In the genomic region with DNA sequence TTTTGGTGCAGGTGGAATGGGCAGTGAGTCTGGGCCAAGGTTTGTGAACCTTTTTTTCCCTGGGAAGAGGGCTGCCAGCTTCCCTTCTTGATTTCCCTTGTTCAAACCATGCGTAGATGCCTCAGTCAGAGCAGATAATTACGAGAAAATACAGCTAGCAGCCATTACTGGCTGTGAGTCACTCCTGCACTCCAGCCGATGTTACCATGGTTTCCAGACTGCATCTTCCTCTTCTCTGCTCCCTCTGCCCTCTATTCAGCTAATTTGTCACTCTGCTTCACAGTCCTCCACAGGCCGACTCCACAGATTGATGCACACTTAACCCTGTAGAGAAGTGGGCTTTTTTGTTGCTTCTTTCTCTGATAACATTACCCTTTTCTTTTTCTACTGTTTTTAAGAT, we compare ENCODE assay signal across 14 mouse cellular contexts. TPM values are rescaled to one million over a fixed set of nuclear protein-coding genes. Genes with fewer than 3 reads are reported as not detected.
DNase-seq lines count a peak whose midpoint lies in the region; ATAC-seq and TF ChIP-seq lines count a peak whose summit lies in the region.
"Had no signal": no experiment of that assay in that cellular context is flagged by ENCODE, and none has a peak within 500 bp of the region (broad histone marks: within the 10 kb centered on the region; RNA-seq: fewer than 3 reads in every experiment).

No protein-coding gene starts in this region.

- H3K9me3 ChIP-seq in hindbrain, embryonic 12.5 days (replicated peaks): no peaks in the 10 kb centered on the region
- H3K9me3 ChIP-seq: G1E had no signal

- no peaks in the 10 kb centered on the region; the same call in 1 of the 2 replicates for H3K4me1 ChIP-seq in hindbrain, embryonic 12.5 days
- peaks cover 3% of the 10 kb centered on the region; the same call in 1 of the 2 replicates for H3K4me1 ChIP-seq in thymus, adult 2 months (replicated peaks; ENCODE audit: control insufficient read depth, insufficient read depth, low read length)

- peak overlapping the region; percentile 72 for H3K27ac ChIP-seq in hindbrain, embryonic 12.5 days
- no peak overlapping the region for H3K27ac ChIP-seq in thymus, adult 2 months (ENCODE audit: control insufficient read depth, insufficient read depth, low read length)

- peak; percentile 48 for DNase-seq in 416B (ENCODE audit: low read depth)
- peak; percentile 49 for DNase-seq in Muller cell, postnatal 12 days (ENCODE audit: inconsistent ontology term)
- peak; percentile 8 to 41 for DNase-seq in left cerebral cortex, postnatal 25 days (ENCODE audit: low spot score in 2 of 2)
- DNase-seq in kidney, postnatal 25 days: no peak
- DNase-seq in lung, postnatal 36 days: no peak
- no peak for DNase-seq in thymus, adult 2 months
- no peak for DNase-seq in ovary, adult 18-20 months (ENCODE audit: low spot score)
- DNase-seq: adrenal gland, postnatal 14 days; cerebellum, postnatal 10 days; heart, adult 18-20 months; lung, embryonic 14.5 days had no signal

- intact Hi-C loops in left cerebral cortex, postnatal 25 days (cut with DNase I): no loop called here

- no peaks in the 10 kb centered on the region for H3K36me3 ChIP-seq in hindbrain, embryonic 12.5 days
- H3K36me3 ChIP-seq in thymus, adult 2 months (ENCODE audit: control insufficient read depth, insufficient read depth, low read length): no peaks in the 10 kb centered on the region

- no peak for TF ChIP-seq CTCF in thymus, adult 2 months (IDR thresholded peaks at IDR 0.05; ENCODE audit: borderline replicate concordance, control insufficient read depth, extremely low read depth, insufficient read depth, low read length, poor library complexity)

- H3K27me3 ChIP-seq in hindbrain, embryonic 12.5 days: peaks cover 11% of the 10 kb centered on the region
- H3K27me3 ChIP-seq in thymus, adult 2 months (ENCODE audit: control insufficient read depth, insufficient read depth, low read length): no peaks in the 10 kb centered on the region

- no peak for ATAC-seq in hindbrain, embryonic 12.5 days (ENCODE audit: low FRiP score)

- 51% methylated on average over 4 of the region's 4 CpGs for WGBS in hindbrain, embryonic 12.5 days
- WGBS in thymus, adult 2 months: 24% methylated on average over 4 of the region's 4 CpGs

- no peak overlapping the region for H3K4me3 ChIP-seq in hindbrain, embryonic 12.5 days
- no peak overlapping the region for H3K4me3 ChIP-seq in thymus, adult 2 months (ENCODE audit: control insufficient read depth, insufficient read depth, low read length)
- H3K4me3 ChIP-seq: erythroblast, embryonic 14.5 days had no signal

- TF ChIP-seq POLR2A in thymus, adult 2 months (IDR thresholded peaks at IDR 0.05; ENCODE audit: control insufficient read depth, extremely low read depth, insufficient read depth, low read length, poor library complexity): no peak

- no peak overlapping the region for H3K9ac ChIP-seq in hindbrain, embryonic 12.5 days
- H3K9ac ChIP-seq: lung, embryonic 14.5 days had no signal

- no peak overlapping the region for H3K4me2 ChIP-seq in hindbrain, embryonic 12.5 days (replicated peaks)
- H3K4me2 ChIP-seq: lung, embryonic 14.5 days had no signal

RNA-seq across cellular contexts. Expression of a gene that starts 3.6 kb away (rescaled TPM):
- polyA plus RNA-seq in hindbrain, embryonic 12.5 days (2016; fragmentation: Nextera tagmentation; extraction: Ambion mirVana): 68.9 and 72.1 TPM in 2 replicates
- total RNA-seq in left cerebral cortex, postnatal 25 days (2021): 10 to 100 TPM; 25.9 to 29.4 TPM
- polyA plus RNA-seq in thymus, adult 2 months (2012; rRNA removed): 1.6 and 2.1 TPM in 2 replicates

RNA-seq across cellular contexts. Expression of a gene that starts 41.2 kb away (rescaled TPM):
- 9.5 and 10.2 TPM in 2 replicates for polyA plus RNA-seq in hindbrain, embryonic 12.5 days (2016; fragmentation: Nextera tagmentation; extraction: Ambion mirVana)
- total RNA-seq in left cerebral cortex, postnatal 25 days (2021): under 1 TPM; 0.09 to 0.14 TPM
- 2.9 and 3.6 TPM in 2 replicates for polyA plus RNA-seq in thymus, adult 2 months (2012; rRNA removed)

RNA-seq across cellular contexts. Expression of a gene that starts 44.6 kb away (rescaled TPM):
- polyA plus RNA-seq in hindbrain, embryonic 12.5 days (2016; fragmentation: Nextera tagmentation; extraction: Ambion mirVana): 4.8 and 5.2 TPM in 2 replicates
- 10 to 100 TPM; 21.9 to 23.1 TPM for total RNA-seq in left cerebral cortex, postnatal 25 days (2021)
- 2.7 and 4.0 TPM in 2 replicates for polyA plus RNA-seq in thymus, adult 2 months (2012; rRNA removed)
- polyA plus RNA-seq: G1E had no signal

Comparison
In these comparisons a context has a peak if more than half of its experiments do, and no peak if none do; other contexts are left out.
1. DNase-seq: peak in 416B (single experiment), Muller cell, postnatal 12 days (single experiment) and left cerebral cortex, postnatal 25 days (2 of 2); none in kidney, postnatal 25 days (0 of 2), lung, postnatal 36 days (single experiment), thymus, adult 2 months (single experiment) and ovary, adult 18-20 months (single experiment).
2. RNA of a gene that starts 3.6 kb away (polyA plus RNA-seq): 68.9 to 72.1 TPM in hindbrain, embryonic 12.5 days; 1.6 to 2.1 TPM in thymus, adult 2 months; every median in the first group is over 10 times any median in the second.